Mouse (Mus musculus) heart, postnatal 0 days (tissue): ENCODE measurements around the gene Tmem203.
A peak's percentile ranks its signal among the peaks of the same experiment; 100 is the strongest.

Experiments used
- CTCF ChIP-seq: IDR thresholded peaks from 2 replicates; pipeline ENCODE4 v1.5.1; 2016; ENCODE audit warnings: antibody characterized with exemption, control low read depth, low read depth
- EP300 ChIP-seq: IDR thresholded peaks from 2 replicates; pipeline ENCODE4 v1.6.1; 2016; ENCODE audit warnings: antibody characterized with exemption, low read depth

DNA sequence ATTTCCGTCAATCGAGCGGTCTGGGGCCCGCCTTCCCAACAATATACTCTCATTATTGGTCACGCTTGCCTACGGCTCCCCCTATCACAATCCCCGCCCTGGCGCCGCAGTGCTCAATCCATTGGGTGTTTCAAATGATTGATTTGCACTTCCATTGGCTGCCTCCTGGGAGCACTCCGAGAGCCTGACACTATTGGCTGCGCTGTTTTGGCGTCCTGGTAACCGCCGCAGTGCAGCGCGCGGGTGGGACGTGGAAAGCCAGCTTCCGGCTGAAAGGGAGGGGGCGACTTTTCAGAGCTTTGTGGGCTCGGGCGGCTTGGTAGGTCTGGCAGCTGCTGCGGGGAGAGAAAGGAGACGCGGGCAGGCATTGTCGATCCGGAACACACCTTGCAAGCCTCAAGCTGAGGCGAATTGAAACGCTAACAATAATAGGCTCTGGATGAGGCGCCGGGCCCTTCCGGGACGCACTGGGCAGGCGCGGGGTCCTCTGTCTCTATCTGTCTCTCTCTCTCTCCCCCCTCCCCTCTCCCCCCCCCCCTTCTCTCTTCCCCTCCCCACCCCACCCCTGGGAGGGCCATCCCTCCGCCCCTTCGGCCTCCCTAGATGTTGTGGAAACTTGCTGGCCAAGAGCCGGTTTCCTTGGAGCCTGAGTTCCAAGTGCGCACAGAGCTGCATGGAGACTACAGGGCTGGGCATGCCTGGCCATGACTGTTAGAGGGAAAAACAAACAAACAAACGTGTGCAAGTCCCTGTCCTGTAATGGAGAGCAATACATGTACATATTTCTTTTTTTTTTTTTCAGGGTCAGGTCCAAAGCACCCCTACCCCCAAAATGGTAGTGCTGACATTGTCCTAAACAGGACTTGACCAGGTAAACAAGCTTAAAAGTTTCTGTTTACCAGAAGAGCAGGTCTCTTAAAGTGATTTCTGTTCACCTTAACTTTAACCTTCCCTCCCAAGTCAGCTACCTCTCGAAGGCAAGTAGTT, 30.2 kb upstream of the Tmem203 start:
- TF ChIP-seq CTCF (no peak), EP300 (peak; percentile 11; the same call in 1 of the 2 replicates)
